Mouse (Mus musculus) heart, embryonic 12.5 days (tissue): ENCODE measurements at regions not wholly inside any gene's neighbourhood (a gene's known extent, or its start where the extent isn't known, plus 50 kb on each side); places are given as distances from the start of the nearest gene placed in this dataset.

ENCODE experiments used
- ATAC-seq: fragments of 200-750 bp; cut with Nextera tagmentation; 2 replicates; pipeline ENCODE4 v1.8.0; 2017; ENCODE audit warnings: moderate TSS enrichment, moderate library complexity; ENCODE audit not compliant: insufficient number of reproducible peaks, low FRiP score
- H3K27ac ChIP-seq: fragments of 300-500 bp; sonication (generic); 2 replicates; pipeline ENCODE4 v1.5.1; 2016; ENCODE audit warnings: mild to moderate bottlenecking, moderate library complexity; ENCODE audit not compliant: poor library complexity, severe bottlenecking
- H3K27me3 ChIP-seq: fragments of 300-500 bp; sonication (generic); replicated peaks from 2 replicates; pipeline ENCODE4 v1.6.1; 2016; ENCODE audit warnings: mild to moderate bottlenecking, moderate library complexity
- H3K36me3 ChIP-seq: fragments of 300-500 bp; sonication (generic); 2 replicates; pipeline ENCODE4 v1.6.1; 2016; ENCODE audit warnings: mild to moderate bottlenecking, moderate library complexity
- H3K4me1 ChIP-seq: fragments of 300-500 bp; sonication (generic); replicated peaks from 2 replicates; pipeline ENCODE4 v1.6.1; 2016; ENCODE audit warnings: mild to moderate bottlenecking
- H3K4me2 ChIP-seq: fragments of 300-500 bp; sonication (generic); 2 replicates; pipeline ENCODE4 v1.6.1; 2016; ENCODE audit warnings: mild to moderate bottlenecking, moderate library complexity
- H3K4me3 ChIP-seq: fragments of 300-500 bp; sonication (generic); 2 replicates; pipeline ENCODE4 v1.5.1; 2016; ENCODE audit warnings: mild to moderate bottlenecking
- H3K9ac ChIP-seq: fragments of 300-500 bp; sonication (generic); 2 replicates; pipeline ENCODE4 v1.6.1; 2016; ENCODE audit warnings: mild to moderate bottlenecking, moderate library complexity
- H3K9me3 ChIP-seq: fragments of 300-500 bp; sonication (generic); replicated peaks from 2 replicates; pipeline ENCODE4 v1.6.1; 2016; ENCODE audit warnings: mild to moderate bottlenecking, moderate library complexity
- WGBS: fragments of 180-500 bp; shearing (Covaris S2); methylation state at CpG from one replicate; pipeline ENCODE4 v1.1.7; 2016; 5-methylcytosine and 5-hydroxymethylcytosine counted together

- Histone ChIP-seq H3K36me3 (no peaks in the 10 kb centered on the region), H3K4me1 (no peaks in the 10 kb centered on the region), H3K4me2 (no peak overlapping the region), H3K27ac (no peak overlapping the region), H3K4me3 (no peak overlapping the region), H3K9ac (no peak overlapping the region), H3K27me3 (no peaks in the 10 kb centered on the region), H3K9me3 (no peaks in the 10 kb centered on the region)
- 55% methylated on average over 11 of the region's 11 CpGs for WGBS
- no peak for ATAC-seq
These were observed 53.0 kb upstream of the Car8 start for GRCm38 (mm10) chr4:8291528-8292492.

GRCm38 (mm10) chr4:8289901-8290300, 51.1 kb upstream of the Car8 start:
- Histone ChIP-seq H3K4me2 (no peak overlapping the region), H3K27ac (no peak overlapping the region), H3K9ac (no peak overlapping the region), H3K4me3 (no peak overlapping the region), H3K36me3 (no peaks in the 10 kb centered on the region), H3K27me3 (no peaks in the 10 kb centered on the region), H3K9me3 (no peaks in the 10 kb centered on the region), H3K4me1 (no peaks in the 10 kb centered on the region)
- 64% methylated on average over 5 of the region's 5 CpGs for WGBS
- ATAC-seq = no peak
